Mouse (Mus musculus): ENCODE measurements around the gene Gfra1. TPM values are rescaled to one million over a fixed set of nuclear protein-coding genes. Genes with fewer than 3 reads are reported as not detected.

Gene Gfra1
- polyA plus RNA-seq, 1 experiment from 2014 or later, result 16.7 TPM

- H3K4me3 ChIP-seq (replicated peaks), result no peak overlapping the region
- H3K9me3 ChIP-seq, result peaks cover 12% of the 10 kb centered on the region
- peaks cover 10% of the 10 kb centered on the region; the same call in 1 of the 2 replicates for H3K4me1 ChIP-seq
- H3K27ac ChIP-seq, result no peak overlapping the region
- no peak overlapping the region for H3K4me2 ChIP-seq
- H3K27me3 ChIP-seq, result no peaks in the 10 kb centered on the region
- 77% methylated on average over 14 of the region's 14 CpGs for WGBS
- H3K9ac ChIP-seq, result no peak overlapping the region
- no peak for ATAC-seq (ENCODE audit: low FRiP score)
- no peaks in the 10 kb centered on the region for H3K36me3 ChIP-seq (replicated peaks)
Observed at GRCm38 (mm10) chr19:58309620-58310275, 146.0 kb downstream of the Gfra1 start.

- WGBS, result 89% methylated on average over 7 of the region's 7 CpGs
- H3K9ac ChIP-seq, result no peak overlapping the region
- 0 out of 2 replicates have a peak, but pooled peaks cover 2% of the 10 kb centered on the region for H3K9me3 ChIP-seq
- ATAC-seq (ENCODE audit: low FRiP score), result no peak
- H3K4me1 ChIP-seq, result no peaks in the 10 kb centered on the region
- H3K27ac ChIP-seq, result no peak overlapping the region
- 0 out of 2 replicates have a peak, but pooled peaks cover 14% of the 10 kb centered on the region for H3K27me3 ChIP-seq
- no peaks in the 10 kb centered on the region for H3K36me3 ChIP-seq (replicated peaks)
- no peak overlapping the region for H3K4me2 ChIP-seq
- H3K4me3 ChIP-seq (replicated peaks), result no peak overlapping the region
Observed at GRCm38 (mm10) chr19:58301105-58301504, 154.6 kb downstream of the Gfra1 start.

- H3K4me3 ChIP-seq (replicated peaks), result no peak overlapping the region
- WGBS, result 91% methylated on average over 2 of the region's 2 CpGs
Observed at GRCm38 (mm10) chr19:58297926-58298325, 157.8 kb downstream of the Gfra1 start.

GRCm38 (mm10) chr19:58296842-58297190 lies 158.9 kb downstream of the Gfra1 start:
- 67% methylated on average over 7 of the region's 7 CpGs for WGBS
- Histone ChIP-seq H3K9ac (no peak overlapping the region), H3K9me3 (no peaks in the 10 kb centered on the region), H3K36me3 (replicated peaks) (no peaks in the 10 kb centered on the region), H3K4me2 (no peak overlapping the region), H3K4me1 (no peaks in the 10 kb centered on the region), H3K4me3 (replicated peaks) (no peak overlapping the region), H3K27ac (no peak overlapping the region), H3K27me3 (0 out of 2 replicates have a peak, but pooled peaks cover 20% of the 10 kb centered on the region)
- no peak for ATAC-seq (ENCODE audit: low FRiP score)

More at GRCm38 (mm10) chr19:58297926-58298325, 157.8 kb downstream of the Gfra1 start:
- no peak overlapping the region for H3K9ac ChIP-seq
- ATAC-seq (ENCODE audit: low FRiP score), result no peak
- H3K4me2 ChIP-seq, result no peak overlapping the region
- 0 out of 2 replicates have a peak, but pooled peaks cover 2% of the 10 kb centered on the region for H3K9me3 ChIP-seq
- H3K36me3 ChIP-seq (replicated peaks), result no peaks in the 10 kb centered on the region
- H3K27me3 ChIP-seq, result 0 out of 2 replicates have a peak, but pooled peaks cover 20% of the 10 kb centered on the region
- H3K27ac ChIP-seq, result no peak overlapping the region
- H3K4me1 ChIP-seq, result no peaks in the 10 kb centered on the region

GRCm38 (mm10) chr19:58295986-58296841 lies 159.5 kb downstream of the Gfra1 start:
- no peak overlapping the region for H3K27ac ChIP-seq
- H3K4me1 ChIP-seq, result no peaks in the 10 kb centered on the region
- H3K27me3 ChIP-seq, result 0 out of 2 replicates have a peak, but pooled peaks cover 20% of the 10 kb centered on the region
- H3K9me3 ChIP-seq, result no peaks in the 10 kb centered on the region
- H3K4me2 ChIP-seq, result no peak overlapping the region
- no peaks in the 10 kb centered on the region for H3K36me3 ChIP-seq (replicated peaks)
- no peak overlapping the region for H3K9ac ChIP-seq
- WGBS, result 88% methylated on average over 14 of the region's 14 CpGs
- no peak overlapping the region for H3K4me3 ChIP-seq (replicated peaks)
- no peak for ATAC-seq (ENCODE audit: low FRiP score)

- Histone ChIP-seq H3K4me3 (replicated peaks) (no peak overlapping the region), H3K9ac (no peak overlapping the region), H3K4me2 (no peak overlapping the region), H3K27me3 (no peaks in the 10 kb centered on the region), H3K9me3 (no peaks in the 10 kb centered on the region), H3K4me1 (no peaks in the 10 kb centered on the region), H3K27ac (no peak overlapping the region), H3K36me3 (replicated peaks) (no peaks in the 10 kb centered on the region)
- no peak for ATAC-seq (ENCODE audit: low FRiP score)
- WGBS, result 86% methylated on average over 6 of the region's 6 CpGs
Observed at GRCm38 (mm10) chr19:58288145-58288544, 167.6 kb downstream of the Gfra1 start.

GRCm38 (mm10) chr19:58275281-58275680 lies 180.4 kb downstream of the Gfra1 start:
- Histone ChIP-seq H3K36me3 (replicated peaks) (no peaks in the 10 kb centered on the region), H3K9ac (no peak overlapping the region), H3K4me3 (replicated peaks) (no peak overlapping the region), H3K27me3 (no peaks in the 10 kb centered on the region), H3K4me2 (no peak overlapping the region), H3K4me1 (no peaks in the 10 kb centered on the region), H3K9me3 (no peaks in the 10 kb centered on the region), H3K27ac (no peak overlapping the region)
- no peak for ATAC-seq (ENCODE audit: low FRiP score)
- WGBS, result 81% methylated on average over 9 of the region's 9 CpGs

- H3K27ac ChIP-seq, result no peak overlapping the region
- no peak overlapping the region for H3K9ac ChIP-seq
- no peak overlapping the region for H3K4me3 ChIP-seq (replicated peaks)
- H3K4me1 ChIP-seq, result no peaks in the 10 kb centered on the region
- H3K9me3 ChIP-seq, result no peaks in the 10 kb centered on the region
- ATAC-seq (ENCODE audit: low FRiP score), result no peak
- no peaks in the 10 kb centered on the region for H3K27me3 ChIP-seq
- WGBS, result 86% methylated on average over 8 of the region's 8 CpGs
- H3K36me3 ChIP-seq (replicated peaks), result no peaks in the 10 kb centered on the region
- no peak overlapping the region for H3K4me2 ChIP-seq
Observed at GRCm38 (mm10) chr19:58271815-58272214, 183.9 kb downstream of the Gfra1 start.

- 0 out of 2 replicates have a peak, but pooled peaks cover 2% of the 10 kb centered on the region for H3K4me1 ChIP-seq
- no peaks in the 10 kb centered on the region for H3K27me3 ChIP-seq
- no peak overlapping the region for H3K27ac ChIP-seq
- no peaks in the 10 kb centered on the region for H3K36me3 ChIP-seq (replicated peaks)
- WGBS, result 87% methylated on average over 5 of the region's 5 CpGs
- no peaks in the 10 kb centered on the region for H3K9me3 ChIP-seq
- H3K4me3 ChIP-seq (replicated peaks), result no peak overlapping the region
- ATAC-seq (ENCODE audit: low FRiP score), result no peak
- H3K9ac ChIP-seq, result no peak overlapping the region
- H3K4me2 ChIP-seq, result no peak overlapping the region
Observed at GRCm38 (mm10) chr19:58270778-58271177, 184.9 kb downstream of the Gfra1 start.

- ATAC-seq (ENCODE audit: low FRiP score), result no peak
- Histone ChIP-seq H3K4me3 (replicated peaks) (no peak overlapping the region), H3K9ac (no peak overlapping the region), H3K27ac (no peak overlapping the region), H3K4me2 (no peak overlapping the region), H3K36me3 (replicated peaks) (no peaks in the 10 kb centered on the region), H3K27me3 (0 out of 2 replicates have a peak, but pooled peaks cover 3% of the 10 kb centered on the region), H3K9me3 (no peaks in the 10 kb centered on the region), H3K4me1 (0 out of 2 replicates have a peak, but pooled peaks cover 2% of the 10 kb centered on the region)
- 71% methylated on average over 4 of the region's 4 CpGs for WGBS
Observed at GRCm38 (mm10) chr19:58268476-58268875, 187.2 kb downstream of the Gfra1 start.

- Histone ChIP-seq H3K4me3 (replicated peaks) (no peak overlapping the region), H3K4me2 (no peak overlapping the region), H3K4me1 (0 out of 2 replicates have a peak, but pooled peaks cover 2% of the 10 kb centered on the region), H3K27me3 (peaks cover 7% of the 10 kb centered on the region; the same call in 1 of the 2 replicates), H3K27ac (no peak overlapping the region), H3K9me3 (no peaks in the 10 kb centered on the region), H3K36me3 (replicated peaks) (no peaks in the 10 kb centered on the region), H3K9ac (no peak overlapping the region)
- 51% methylated on average over 7 of the region's 7 CpGs for WGBS
- ATAC-seq (ENCODE audit: low FRiP score), result no peak
Observed at GRCm38 (mm10) chr19:58266600-58266999, 189.1 kb downstream of the Gfra1 start.

- H3K4me3 ChIP-seq (replicated peaks), result no peak overlapping the region
- H3K27me3 ChIP-seq, result peaks cover 7% of the 10 kb centered on the region; the same call in 1 of the 2 replicates
- no peaks in the 10 kb centered on the region for H3K9me3 ChIP-seq
- no peak overlapping the region for H3K27ac ChIP-seq
- 86% methylated on average over 8 of the region's 8 CpGs for WGBS
- H3K4me1 ChIP-seq, result peaks cover 14% of the 10 kb centered on the region
- ATAC-seq (ENCODE audit: low FRiP score), result no peak
- H3K36me3 ChIP-seq (replicated peaks), result no peaks in the 10 kb centered on the region
- no peak overlapping the region for H3K4me2 ChIP-seq
- H3K9ac ChIP-seq, result no peak overlapping the region
Observed at GRCm38 (mm10) chr19:58260934-58261333, 194.8 kb downstream of the Gfra1 start.
